Mouse (Mus musculus) hindbrain, embryonic 16.5 days (tissue): Measurements from ENCODE around the gene Nup107. TPM values are rescaled to one million over a fixed set of nuclear protein-coding genes. Genes with fewer than 3 reads are reported as not detected.

Experiments used
- ATAC-seq: fragments of 200-750 bp; cut with Nextera tagmentation; 2 replicates; pipeline ENCODE4 v1.8.0; 2017; ENCODE audit warnings: moderate TSS enrichment, moderate library complexity
- H3K27ac ChIP-seq: fragments of 300-500 bp; sonication (generic); 2 replicates; pipeline ENCODE4 v1.5.1; 2014; ENCODE audit warnings: low read depth, mild to moderate bottlenecking, control low read depth, low read length, moderate library complexity
- H3K27me3 ChIP-seq: fragments of 300-500 bp; sonication (generic); replicated peaks from 2 replicates; pipeline ENCODE4 v1.6.1; 2014; ENCODE audit warnings: low read length; ENCODE audit not compliant: control insufficient read depth, insufficient read depth
- H3K36me3 ChIP-seq: fragments of 300-500 bp; sonication (generic); 2 replicates; pipeline ENCODE4 v1.6.1; 2014; ENCODE audit warnings: mild to moderate bottlenecking, low read length, moderate library complexity, mixed read lengths; ENCODE audit not compliant: control insufficient read depth, insufficient read depth
- H3K4me1 ChIP-seq: fragments of 300-500 bp; sonication (generic); 2 replicates; pipeline ENCODE4 v1.6.1; 2014; ENCODE audit warnings: low read depth, low read length; ENCODE audit not compliant: control insufficient read depth, insufficient read depth
- H3K4me2 ChIP-seq: fragments of 300-500 bp; sonication (generic); 2 replicates; pipeline ENCODE4 v1.6.1; 2014; ENCODE audit warnings: mild to moderate bottlenecking, low read length, control low read depth, moderate library complexity
- H3K4me3 ChIP-seq: fragments of 300-500 bp; sonication (generic); 2 replicates; pipeline ENCODE4 v1.5.1; 2014; ENCODE audit warnings: mild to moderate bottlenecking, low read length, control low read depth, moderate library complexity
- H3K9ac ChIP-seq: fragments of 300-500 bp; sonication (generic); 2 replicates; pipeline ENCODE4 v1.6.1; 2014; ENCODE audit warnings: low read depth, mild to moderate bottlenecking, control low read depth, low read length, moderate library complexity
- H3K9me3 ChIP-seq: fragments of 300-500 bp; sonication (generic); 2 replicates; pipeline ENCODE4 v1.6.1; 2014; ENCODE audit warnings: mild to moderate bottlenecking, low read length, moderate library complexity; ENCODE audit not compliant: control insufficient read depth
- WGBS: fragments of 180-500 bp; shearing (Covaris S2); extraction: QIAGEN DNeasy Blood & Tissue Kit; methylation state at CpG from one replicate; pipeline ENCODE4 v1.1.7; 2014; 5-methylcytosine and 5-hydroxymethylcytosine counted together
- polyA plus RNA-seq: library from polyadenylated mRNA; unstranded; fragments of >200 nt; fragmentation: Nextera tagmentation; extraction: Ambion mirVana; gene quantifications from 2 replicates; pipeline ENCODE4 v1.2.1, GENCODE M21; 2015

Gene Nup107
- polyA plus RNA-seq, 1 experiment from 2014 or later: 32.0 TPM

DNA sequence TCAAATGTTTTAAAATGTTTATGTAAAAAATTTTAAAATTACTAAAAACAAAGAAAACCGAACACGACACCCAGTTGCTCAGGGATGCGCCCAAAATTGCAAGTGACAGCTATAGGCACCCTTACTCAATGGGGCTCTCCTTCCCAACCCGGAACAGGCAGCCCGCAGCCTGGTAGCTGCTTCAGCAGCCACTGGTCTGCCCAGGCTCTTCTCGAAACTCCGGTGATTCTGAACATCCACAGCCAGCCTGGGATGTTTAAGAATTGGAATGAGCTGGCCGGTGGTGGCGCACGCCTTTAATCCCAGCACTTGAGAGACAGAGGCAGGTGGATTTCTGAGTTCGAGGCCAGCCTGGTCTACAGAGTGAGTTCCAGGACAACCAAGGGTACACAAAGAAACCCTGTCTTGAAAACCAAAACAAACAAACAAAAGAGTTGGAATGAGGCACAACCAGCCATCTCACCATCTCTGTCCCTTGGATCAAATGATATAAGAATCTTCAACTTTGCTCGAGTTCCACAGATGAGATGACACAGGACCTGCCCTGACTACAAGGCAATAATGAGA is 61.8 kb downstream of the Nup107 start:
- WGBS: 97% methylated on average over 12 of the region's 12 CpGs
- no peak overlapping the region for H3K9ac ChIP-seq
- H3K9me3 ChIP-seq: no peaks in the 10 kb centered on the region
- no peak overlapping the region for H3K4me3 ChIP-seq
- H3K4me1 ChIP-seq: no peaks in the 10 kb centered on the region
- H3K27me3 ChIP-seq: no peaks in the 10 kb centered on the region
- H3K27ac ChIP-seq: no peak overlapping the region
- H3K36me3 ChIP-seq: no peaks in the 10 kb centered on the region
- H3K4me2 ChIP-seq: no peak overlapping the region
- ATAC-seq: no peak

DNA sequence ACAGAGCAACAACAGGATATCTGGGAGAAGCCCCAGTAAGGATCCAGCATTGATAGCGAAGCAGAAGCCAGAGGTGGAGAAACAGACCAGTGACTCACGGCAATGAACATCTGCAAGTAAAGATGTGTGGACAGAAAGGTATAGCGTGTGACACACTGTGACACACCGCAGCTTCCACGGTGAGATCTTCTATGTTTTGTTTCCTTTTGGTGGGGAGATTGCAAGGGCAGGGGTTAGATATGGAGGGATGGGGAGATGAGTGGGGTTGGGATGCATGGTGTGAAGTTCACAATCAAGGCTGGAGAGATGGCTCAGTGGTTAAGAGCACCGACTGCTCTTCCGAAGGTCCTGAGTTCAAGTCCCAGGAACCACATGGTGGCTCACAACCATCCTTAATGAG is 62.4 kb downstream of the Nup107 start:
- Histone ChIP-seq H3K4me1 (no peaks in the 10 kb centered on the region), H3K27me3 (no peaks in the 10 kb centered on the region), H3K9ac (no peak overlapping the region), H3K27ac (no peak overlapping the region), H3K36me3 (no peaks in the 10 kb centered on the region), H3K4me2 (no peak overlapping the region), H3K4me3 (no peak overlapping the region), H3K9me3 (no peaks in the 10 kb centered on the region)
- WGBS: 96% methylated on average over 7 of the region's 7 CpGs
- no peak for ATAC-seq

DNA sequence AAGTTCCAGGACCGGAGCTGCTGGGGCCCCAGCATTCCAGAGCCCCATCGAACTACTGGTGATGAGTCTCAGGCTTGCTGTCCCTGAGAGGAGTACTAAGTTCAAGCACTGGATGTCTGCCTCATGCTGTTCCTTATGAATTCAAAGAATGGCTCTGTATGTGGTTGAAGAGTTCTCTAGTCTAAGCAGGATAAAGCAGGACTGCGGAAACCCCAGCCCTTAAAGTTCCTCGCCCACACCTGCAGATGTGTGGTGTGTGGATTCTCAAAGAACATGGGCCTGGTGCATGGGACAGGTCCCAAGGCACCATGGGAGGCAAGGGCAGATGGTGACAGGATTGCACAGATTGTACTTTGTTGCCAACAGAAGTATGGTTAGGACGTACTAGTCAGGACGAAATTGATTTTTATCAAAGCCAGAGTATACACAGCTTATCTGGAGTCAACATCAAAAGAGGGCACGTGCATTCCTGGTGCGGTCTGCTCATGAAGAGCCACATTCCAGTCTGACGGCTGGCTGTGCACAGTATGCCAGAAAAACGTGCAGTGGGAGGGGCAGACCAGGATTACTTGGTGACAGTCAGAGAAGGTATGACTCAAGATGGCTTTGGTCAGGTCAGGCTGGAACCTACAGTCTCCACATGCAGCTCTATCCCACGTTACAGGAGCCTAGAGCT is 63.2 kb downstream of the Nup107 start:
- Histone ChIP-seq H3K4me3 (no peak overlapping the region), H3K9me3 (no peaks in the 10 kb centered on the region), H3K27me3 (no peaks in the 10 kb centered on the region), H3K9ac (no peak overlapping the region), H3K4me2 (no peak overlapping the region), H3K4me1 (no peaks in the 10 kb centered on the region), H3K27ac (no peak overlapping the region), H3K36me3 (no peaks in the 10 kb centered on the region)
- 84% methylated on average over 11 of the region's 11 CpGs for WGBS
- ATAC-seq: no peak

DNA sequence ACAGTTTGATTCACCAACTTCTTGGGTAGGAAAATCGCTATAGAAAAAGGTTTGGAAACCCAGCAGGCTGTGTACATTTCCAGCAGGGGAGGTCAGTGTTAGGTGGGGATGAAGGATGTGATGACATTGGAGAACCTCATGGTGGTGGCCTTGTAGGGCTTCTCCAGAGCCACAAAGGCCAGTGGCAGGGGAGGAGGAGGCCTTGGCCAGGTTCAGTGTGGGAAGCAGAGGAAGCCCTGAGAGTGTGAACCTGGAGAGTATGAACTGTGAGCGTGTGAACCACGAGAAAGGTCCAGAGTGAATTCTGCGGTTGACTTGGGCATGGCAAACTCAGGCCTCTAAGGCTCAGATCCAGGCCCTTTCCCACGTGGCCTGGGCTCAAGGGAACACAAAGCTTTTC is 63.9 kb downstream of the Nup107 start:
- no peaks in the 10 kb centered on the region for H3K36me3 ChIP-seq
- WGBS: 84% methylated on average over 5 of the region's 5 CpGs
- H3K4me3 ChIP-seq: no peak overlapping the region
- H3K27me3 ChIP-seq: no peaks in the 10 kb centered on the region
- no peak overlapping the region for H3K9ac ChIP-seq
- H3K4me2 ChIP-seq: no peak overlapping the region
- H3K4me1 ChIP-seq: no peaks in the 10 kb centered on the region
- ATAC-seq: no peak
- no peaks in the 10 kb centered on the region for H3K9me3 ChIP-seq
- no peak overlapping the region for H3K27ac ChIP-seq

DNA sequence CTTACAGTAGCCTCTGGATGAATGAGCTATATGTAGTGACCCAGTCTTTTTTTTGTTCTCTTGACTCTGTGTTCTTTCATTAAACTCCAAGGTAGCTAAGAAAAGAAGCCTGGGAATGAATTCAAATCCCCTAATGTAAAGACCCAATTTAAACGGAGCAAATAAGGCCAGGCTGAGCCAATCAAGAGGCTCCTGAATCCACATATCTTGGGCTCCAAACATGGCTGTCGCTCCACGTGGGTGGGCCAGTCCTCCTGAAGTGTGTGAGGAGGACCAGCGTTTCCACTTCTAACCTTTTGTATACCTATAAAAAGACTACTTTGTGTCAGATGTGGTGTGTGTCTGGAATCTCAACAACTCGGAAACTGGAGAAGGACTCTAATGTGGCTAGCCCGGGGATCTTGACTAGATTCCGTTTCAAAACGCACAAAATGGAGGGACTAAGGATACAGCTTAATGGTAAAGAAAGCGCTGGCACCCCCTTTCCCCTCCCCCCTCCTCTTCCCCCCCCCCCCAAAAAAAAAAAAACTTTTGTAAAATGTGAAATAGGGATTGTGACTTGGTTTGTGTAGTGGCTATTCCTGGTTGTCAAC is 64.9 kb downstream of the Nup107 start:
- ATAC-seq: no peak
- H3K9ac ChIP-seq: no peak overlapping the region
- H3K36me3 ChIP-seq: no peaks in the 10 kb centered on the region
- no peaks in the 10 kb centered on the region for H3K4me1 ChIP-seq
- H3K9me3 ChIP-seq: no peaks in the 10 kb centered on the region
- H3K4me3 ChIP-seq: no peak overlapping the region
- no peak overlapping the region for H3K27ac ChIP-seq
- 88% methylated on average over 9 of the region's 9 CpGs for WGBS
- H3K4me2 ChIP-seq: no peak overlapping the region
- no peaks in the 10 kb centered on the region for H3K27me3 ChIP-seq

DNA sequence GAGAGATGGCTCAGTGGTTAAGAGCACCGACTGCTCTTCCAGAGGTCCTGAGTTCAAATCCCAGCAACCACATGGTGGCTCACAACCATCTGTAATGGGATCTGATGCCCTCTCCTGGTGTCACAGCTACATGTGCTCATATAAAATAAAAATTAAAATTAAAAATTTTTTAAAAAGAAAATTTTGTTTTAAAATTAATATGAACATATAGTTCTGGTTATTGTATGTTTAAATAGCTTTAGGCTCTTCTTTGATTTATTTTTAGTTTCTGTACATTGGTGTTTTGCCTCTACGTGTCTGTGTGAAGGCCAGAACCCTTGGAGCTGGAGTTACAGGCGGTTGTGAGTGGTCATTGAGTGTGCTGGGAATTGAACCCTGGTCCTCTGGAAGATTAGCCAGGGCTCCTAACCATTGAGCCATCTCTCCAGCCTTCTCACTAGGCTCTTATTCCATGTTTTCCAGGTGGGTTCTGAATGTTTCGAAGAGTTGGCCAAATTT is 65.6 kb downstream of the Nup107 start:
- Histone ChIP-seq H3K4me2 (no peak overlapping the region), H3K4me3 (no peak overlapping the region), H3K36me3 (no peaks in the 10 kb centered on the region), H3K4me1 (no peaks in the 10 kb centered on the region), H3K27me3 (no peaks in the 10 kb centered on the region), H3K27ac (no peak overlapping the region), H3K9ac (no peak overlapping the region), H3K9me3 (no peaks in the 10 kb centered on the region)
- ATAC-seq: no peak
- WGBS: 91% methylated on average over 4 of the region's 4 CpGs

DNA sequence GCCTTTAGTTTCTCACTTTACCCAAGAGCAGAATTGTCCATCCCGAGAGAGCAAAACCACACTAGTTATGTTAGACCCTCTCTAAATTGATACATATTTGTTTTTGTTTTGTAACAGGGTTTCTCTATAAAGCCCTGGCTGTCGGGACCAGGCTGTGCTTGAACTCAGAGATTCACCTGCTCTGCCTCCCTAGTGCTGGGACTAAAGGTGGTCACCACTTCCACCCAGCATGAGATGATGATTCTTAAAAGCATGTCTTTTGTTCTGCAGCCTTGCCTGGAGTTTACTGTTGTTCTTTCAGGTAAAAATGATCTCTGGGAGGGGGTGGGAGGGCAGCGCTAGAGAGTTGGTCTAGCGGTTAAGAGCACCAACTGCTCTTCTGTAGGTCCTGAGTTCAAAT is 66.2 kb downstream of the Nup107 start:
- H3K4me3 ChIP-seq: no peak overlapping the region
- ATAC-seq: no peak
- H3K9ac ChIP-seq: no peak overlapping the region
- H3K27me3 ChIP-seq: no peaks in the 10 kb centered on the region
- H3K27ac ChIP-seq: no peak overlapping the region
- H3K9me3 ChIP-seq: no peaks in the 10 kb centered on the region
- H3K4me2 ChIP-seq: no peak overlapping the region
- H3K36me3 ChIP-seq: no peaks in the 10 kb centered on the region
- whole genome bisulfite sequencing: 97% methylated on average over 4 of the region's 4 CpGs
- H3K4me1 ChIP-seq: no peaks in the 10 kb centered on the region

DNA sequence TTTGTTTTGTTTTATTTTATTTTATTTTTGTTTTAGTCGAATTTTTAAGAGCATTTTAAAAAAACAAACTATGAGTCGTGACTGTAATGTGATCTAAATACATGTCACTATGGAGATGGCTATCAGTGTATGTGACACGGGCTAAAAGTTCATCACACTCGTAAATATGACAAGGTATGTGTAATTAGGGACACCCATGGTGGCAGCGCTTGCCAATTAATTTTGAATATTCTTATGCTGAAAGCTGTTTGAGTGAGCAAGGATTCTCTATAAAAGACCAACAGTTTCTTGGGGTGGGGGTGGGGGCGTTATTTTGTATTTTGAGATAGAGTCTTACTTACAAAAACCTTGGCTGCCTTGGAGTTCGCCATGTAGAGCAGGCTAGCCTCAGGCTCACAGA is 66.8 kb downstream of the Nup107 start:
- 83% methylated on average over 7 of the region's 7 CpGs for WGBS
- ATAC-seq: no peak
- Histone ChIP-seq H3K9ac (no peak overlapping the region), H3K4me3 (no peak overlapping the region), H3K27ac (no peak overlapping the region), H3K4me1 (no peaks in the 10 kb centered on the region), H3K4me2 (no peak overlapping the region), H3K27me3 (no peaks in the 10 kb centered on the region), H3K9me3 (no peaks in the 10 kb centered on the region), H3K36me3 (no peaks in the 10 kb centered on the region)

DNA sequence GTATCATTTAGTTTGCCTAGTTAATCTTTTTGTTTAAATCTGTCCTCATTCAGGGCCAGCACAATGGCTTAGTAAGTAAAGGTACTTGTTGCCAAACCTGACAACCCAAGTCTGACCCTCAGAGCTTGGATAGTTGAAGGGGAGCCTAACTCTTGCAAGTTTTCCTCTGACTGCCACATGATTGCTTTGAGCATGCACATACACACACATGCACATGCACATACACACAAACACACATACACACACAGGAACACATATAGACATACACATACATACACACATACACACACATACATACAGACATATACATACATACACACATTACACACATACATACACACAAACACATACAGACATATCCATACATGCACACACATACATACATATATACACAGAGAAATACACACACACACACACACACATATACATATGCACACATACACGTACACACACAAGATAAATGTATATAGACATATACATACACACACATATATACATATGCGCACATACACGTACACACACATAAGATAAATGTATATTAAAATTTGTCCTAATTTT is 67.6 kb downstream of the Nup107 start:
- Histone ChIP-seq H3K27me3 (no peaks in the 10 kb centered on the region), H3K27ac (no peak overlapping the region), H3K4me2 (no peak overlapping the region), H3K9ac (no peak overlapping the region), H3K9me3 (no peaks in the 10 kb centered on the region), H3K4me1 (no peaks in the 10 kb centered on the region), H3K4me3 (no peak overlapping the region), H3K36me3 (no peaks in the 10 kb centered on the region)
- ATAC-seq: no peak
- 95% methylated on average over 3 of the region's 3 CpGs for WGBS
